Mouse (Mus musculus) cortical plate, adult 2 months (tissue): ENCODE results near the gene Cmss1.

Experiments
- CTCF ChIP-seq: fragments of 200-500 bp; IDR thresholded peaks from 2 replicates; pipeline ENCODE4 v1.5.1; 2011; ENCODE audit warnings: mild to moderate bottlenecking, control low read depth, low read length; ENCODE audit not compliant: insufficient read depth; ENCODE audit errors: extremely low read depth
- POLR2A ChIP-seq: fragments of 200-500 bp; IDR thresholded peaks from 2 replicates; pipeline ENCODE4 v1.6.1; 2011; ENCODE audit warnings: mild to moderate bottlenecking, low read length, control low read depth; ENCODE audit not compliant: insufficient read depth; ENCODE audit errors: extremely low read depth

- TF ChIP-seq POLR2A, result no peak
- TF ChIP-seq CTCF, result no peak
Measured at GRCm38 (mm10) chr16:57349689-57350088, 257.0 kb downstream of the Cmss1 start.
